Mouse (Mus musculus): ENCODE results near the gene Faap100. TPM values are rescaled to one million over a fixed set of nuclear protein-coding genes. Genes with fewer than 3 reads are reported as not detected.
"Not testable (repeated sequence)": the region's sequence is repeated elsewhere in the genome, so short reads cannot be mapped to it uniquely, and the experiment has no call there.

Gene Faap100
- total RNA-seq, 2 experiments from 2014 or later: 16.2 to 17.1 TPM

GRCm38 (mm10) chr11:120352571-120353290, 25.8 kb downstream of the Faap100 start:
- DNase-seq (ENCODE audit: extremely low spot score in 1 of 2, low spot score in 1 of 2): peak in 1 of 2 experiments; percentile 9

GRCm38 (mm10) chr11:120352093-120352350, 26.5 kb downstream of the Faap100 start:
- not testable (repeated sequence) for DNase-seq (ENCODE audit: extremely low spot score in 1 of 2, low spot score in 1 of 2)

DNA sequence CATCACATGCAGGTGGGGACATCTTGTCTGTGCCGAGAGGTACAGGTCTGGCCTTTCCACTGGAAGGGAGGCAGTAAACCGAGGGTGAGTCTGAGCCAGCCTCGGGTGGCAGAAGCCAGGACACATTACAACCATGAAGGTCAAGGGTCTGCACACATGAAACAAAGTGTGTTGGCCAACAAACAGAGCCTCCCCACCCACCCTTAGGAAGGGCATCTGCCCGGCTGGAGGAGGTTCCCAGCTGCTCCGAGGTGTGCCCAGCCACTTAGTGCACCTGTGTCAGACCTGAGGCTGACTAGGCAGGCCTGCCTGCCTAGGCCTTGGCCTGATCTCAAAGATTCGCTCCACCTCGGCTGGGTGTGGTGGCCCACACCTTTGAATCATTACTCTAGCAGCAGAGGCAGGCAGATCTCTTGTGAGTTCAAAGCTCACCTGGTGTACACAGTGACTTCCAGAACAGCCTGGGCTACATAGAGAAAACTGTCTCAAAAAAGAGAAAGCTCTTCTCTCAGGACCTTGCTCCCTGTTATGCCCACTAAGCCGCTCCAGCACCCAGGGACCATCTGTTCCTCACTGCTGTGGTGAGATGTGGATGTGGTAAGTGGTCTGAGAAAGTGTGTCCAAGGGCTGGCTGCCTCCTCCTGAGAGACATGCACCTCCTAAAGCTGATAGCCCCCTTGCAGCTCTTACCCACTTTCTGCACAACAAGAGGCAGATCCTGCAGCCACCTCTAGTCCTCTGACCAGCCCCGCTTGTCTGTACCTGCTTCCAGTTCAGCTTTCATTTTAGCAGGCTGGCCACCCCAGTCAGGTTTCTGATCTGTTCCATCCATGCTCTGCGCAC, 27.1 kb downstream of the Faap100 start:
- DNase-seq (ENCODE audit: extremely low spot score in 1 of 2, low spot score in 1 of 2): peak in 1 of 2 experiments; percentile 3

DNA sequence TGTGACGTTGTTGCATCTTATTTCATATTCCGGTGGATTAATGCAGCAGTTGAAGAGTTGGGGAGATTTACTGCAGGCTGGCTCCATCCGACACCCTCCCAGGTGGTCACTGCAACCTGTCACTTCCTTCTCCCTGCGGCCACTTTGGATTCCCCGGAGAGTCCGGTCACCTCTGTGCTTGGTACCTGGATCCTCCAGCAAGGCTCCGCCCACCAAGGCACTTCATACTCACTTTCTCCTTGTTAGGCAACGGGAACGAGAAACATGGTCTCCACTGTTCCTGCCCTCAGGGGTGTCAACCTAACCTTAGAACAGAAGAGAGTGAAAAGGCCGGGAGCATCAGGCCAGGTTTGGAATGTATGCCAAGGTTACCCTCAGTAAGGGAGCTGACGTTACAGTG, 27.9 kb downstream of the Faap100 start:
- DNase-seq (ENCODE audit: extremely low spot score in 1 of 2, low spot score in 1 of 2): peak in 1 of 2 experiments; percentile 6

DNA sequence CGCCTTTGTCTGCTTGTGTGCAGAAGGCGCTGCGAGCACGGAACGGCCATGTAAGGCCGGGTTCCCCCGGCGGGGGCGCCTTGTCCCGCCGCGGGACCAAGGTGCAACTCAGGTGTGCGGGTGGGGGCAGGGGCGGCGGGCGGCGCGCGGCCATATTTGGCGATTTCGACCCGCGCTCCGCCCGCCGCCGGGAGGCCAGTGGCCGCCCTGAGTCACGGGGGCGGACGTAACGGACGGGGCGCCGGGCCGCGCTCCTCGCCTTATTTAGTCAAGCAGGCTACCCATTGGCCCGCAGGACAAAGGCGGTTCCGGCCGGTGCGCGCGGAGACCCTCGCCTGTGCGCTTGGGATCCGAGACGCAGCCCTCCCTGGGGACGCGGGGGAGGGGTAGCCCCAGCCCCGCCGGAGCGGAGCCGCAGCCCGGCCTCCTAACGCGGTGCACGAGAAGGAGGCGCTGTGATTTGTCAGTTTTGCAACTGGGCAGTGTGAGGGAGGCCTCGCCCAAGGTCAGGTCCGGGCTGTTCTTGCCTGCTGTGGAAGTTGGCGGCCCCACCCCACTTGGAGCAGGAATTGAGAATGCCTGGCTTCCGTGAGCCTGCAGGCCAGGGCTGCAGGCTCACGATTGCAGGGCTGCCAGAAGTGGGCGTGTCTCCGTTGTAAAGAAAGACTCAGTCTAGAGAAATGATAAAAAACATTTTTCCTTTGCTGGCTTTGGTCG, 28.4 kb downstream of the Faap100 start:
- peak; percentile 61 to 67 for DNase-seq (ENCODE audit: extremely low spot score in 1 of 2, low spot score in 1 of 2)

GRCm38 (mm10) chr11:120349371-120349985, 29.1 kb downstream of the Faap100 start:
- DNase-seq (ENCODE audit: extremely low spot score in 1 of 2, low spot score in 1 of 2): peak in 1 of 2 experiments; percentile 27

DNA sequence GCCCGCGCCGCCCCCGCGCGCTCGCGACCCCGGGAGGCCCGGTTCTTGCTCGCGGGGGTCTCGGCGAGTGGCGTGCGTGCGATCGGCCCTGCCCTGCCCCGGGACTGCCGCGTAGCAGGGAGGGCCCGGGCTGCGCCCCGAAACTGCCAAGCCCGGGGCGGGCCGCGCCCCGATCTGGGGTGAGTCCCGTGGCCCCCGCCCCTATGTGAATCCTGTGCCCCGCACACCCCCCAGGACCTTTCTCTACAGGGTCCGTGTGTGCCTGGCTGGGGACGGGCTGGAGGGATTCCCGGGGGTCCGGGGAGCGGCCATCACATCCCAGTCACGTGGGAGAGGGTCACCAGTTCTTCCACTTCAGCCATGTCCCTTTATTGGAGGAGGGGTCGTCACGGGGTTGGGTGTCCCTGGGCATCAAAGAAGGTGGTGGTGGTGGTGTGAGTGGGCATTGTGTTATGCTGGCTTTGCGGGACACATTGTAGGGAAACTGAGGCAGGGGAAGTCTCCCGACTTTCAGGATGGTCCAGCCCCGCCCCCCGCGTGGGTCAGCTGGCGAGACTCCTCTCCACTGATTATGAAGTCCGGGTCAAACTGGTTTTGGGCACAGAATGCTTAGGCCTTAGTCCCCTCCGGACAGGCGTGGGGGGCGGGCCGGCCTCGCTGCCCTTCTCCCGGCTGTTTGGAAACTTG, 29.7 kb downstream of the Faap100 start:
- DNase-seq (ENCODE audit: extremely low spot score in 1 of 2, low spot score in 1 of 2): peak in 1 of 2 experiments; percentile 42

GRCm38 (mm10) chr11:120347791-120348683, 30.5 kb downstream of the Faap100 start, which contains the start of gene Actg1:
Actg1 (minus strand) TSS chr11:120348542.
- DNase-seq (ENCODE audit: extremely low spot score in 1 of 2, low spot score in 1 of 2): peak; percentile 66 to 81

DNA sequence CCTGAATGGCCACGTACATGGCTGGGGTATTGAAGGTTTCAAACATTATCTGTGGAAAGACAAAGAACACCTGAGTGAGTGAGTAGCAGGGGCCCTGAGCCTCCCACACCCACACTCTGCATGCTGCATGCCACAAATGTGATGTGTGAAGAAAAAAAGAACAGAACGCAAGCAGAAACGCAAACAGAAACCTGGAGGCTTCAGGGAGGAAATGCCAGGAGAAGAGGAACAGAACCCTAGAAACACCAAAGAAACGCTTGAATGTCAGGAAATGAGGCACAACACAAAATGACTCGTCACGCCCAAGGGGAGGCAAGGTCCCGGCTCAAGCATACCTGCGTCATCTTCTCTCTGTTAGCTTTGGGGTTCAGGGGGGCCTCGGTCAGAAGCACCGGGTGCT, 31.3 kb downstream of the Faap100 start:
- peak in 1 of 2 experiments; percentile 8 for DNase-seq (ENCODE audit: extremely low spot score in 1 of 2, low spot score in 1 of 2)

DNA sequence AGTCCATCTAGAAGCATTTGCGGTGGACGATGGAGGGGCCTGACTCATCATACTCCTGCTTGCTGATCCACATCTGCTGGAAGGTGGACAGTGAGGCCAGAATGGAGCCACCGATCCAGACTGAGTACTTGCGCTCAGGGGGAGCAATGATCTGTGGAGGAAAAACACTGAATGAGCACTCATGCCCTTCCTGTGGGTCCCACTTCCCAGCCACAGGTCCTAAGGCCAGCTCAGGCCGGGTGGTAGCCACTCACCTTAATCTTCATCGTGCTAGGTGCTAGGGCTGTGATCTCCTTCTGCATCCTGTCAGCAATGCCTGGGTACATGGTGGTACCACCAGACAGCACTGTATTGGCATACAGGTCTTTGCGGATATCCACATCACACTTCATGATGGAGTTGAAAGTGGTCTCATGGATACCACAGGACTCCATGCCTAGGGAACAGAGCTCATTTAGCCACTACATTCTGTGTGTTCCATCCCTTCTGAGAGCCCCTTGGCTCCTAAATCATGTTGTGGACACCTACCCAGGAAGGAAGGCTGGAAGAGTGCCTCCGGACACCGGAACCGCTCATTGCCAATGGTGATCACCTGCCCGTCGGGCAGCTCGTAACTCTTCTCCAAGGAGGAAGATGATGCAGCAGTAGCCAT, 32.1 kb downstream of the Faap100 start:
- peak in 1 of 2 experiments; percentile 2 for DNase-seq (ENCODE audit: extremely low spot score in 1 of 2, low spot score in 1 of 2)

- DNase-seq (ENCODE audit: extremely low spot score in 1 of 2, low spot score in 1 of 2): peak in 1 of 2 experiments; percentile 6
Observed at GRCm38 (mm10) chr11:120345067-120345681, 33.4 kb downstream of the Faap100 start.

DNA sequence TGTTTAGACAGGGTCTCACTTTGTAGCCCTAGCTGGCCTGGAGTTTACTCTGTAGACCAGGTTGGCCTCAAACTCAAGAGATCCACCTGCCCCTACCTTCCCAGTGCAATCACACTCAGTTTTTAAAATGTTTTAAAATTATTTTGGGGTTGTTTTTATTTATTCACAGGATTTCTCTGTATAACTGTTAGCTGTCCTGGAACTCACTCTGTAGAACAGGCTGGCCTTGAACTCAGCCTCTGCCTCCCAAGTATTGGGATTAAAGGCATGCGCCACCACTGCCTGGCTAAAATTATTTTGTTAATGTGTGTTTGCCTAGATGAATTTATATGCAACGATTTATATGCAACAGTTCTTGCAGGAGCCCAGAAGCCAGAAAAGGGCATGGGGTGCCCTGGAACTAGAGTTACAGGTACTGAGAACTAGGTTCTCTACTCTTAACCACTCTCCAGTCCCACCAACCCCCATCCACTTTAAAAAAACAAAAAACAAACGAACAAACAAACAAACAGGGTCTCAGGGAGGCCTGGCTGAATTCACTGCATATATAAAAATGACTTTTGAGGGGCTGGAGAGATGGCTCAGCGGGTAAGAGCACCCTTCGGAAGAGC, 34.1 kb downstream of the Faap100 start:
- no peak for DNase-seq (ENCODE audit: extremely low spot score in 1 of 2, low spot score in 1 of 2)

GRCm38 (mm10) chr11:120343519-120344309, 34.9 kb downstream of the Faap100 start:
- DNase-seq (ENCODE audit: extremely low spot score in 1 of 2, low spot score in 1 of 2): no peak

GRCm38 (mm10) chr11:120342656-120343160, 35.9 kb downstream of the Faap100 start:
- DNase-seq (ENCODE audit: extremely low spot score in 1 of 2, low spot score in 1 of 2): no peak

DNA sequence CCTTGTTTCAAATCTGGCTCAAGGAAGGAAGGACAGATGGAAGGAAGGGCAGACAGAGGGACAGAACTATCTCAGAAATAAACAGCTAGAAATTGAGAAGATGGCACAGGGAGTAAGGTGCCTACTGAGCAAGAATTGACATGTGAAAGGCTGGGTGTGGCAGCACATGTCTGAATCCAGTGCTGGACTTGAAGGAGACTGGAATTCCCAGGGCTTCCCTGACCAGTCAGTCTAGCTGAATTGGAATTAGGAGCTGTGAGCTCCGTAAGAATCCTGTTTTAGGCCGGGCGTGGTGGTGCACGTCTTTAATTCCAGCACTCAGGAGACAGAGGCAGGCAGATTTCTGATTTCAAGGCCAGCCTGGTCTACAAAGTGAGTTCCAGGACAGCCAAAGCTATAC, 36.9 kb downstream of the Faap100 start:
- DNase-seq (ENCODE audit: extremely low spot score in 1 of 2, low spot score in 1 of 2): no peak

GRCm38 (mm10) chr11:120339978-120340513, 38.5 kb downstream of the Faap100 start:
- no peak for DNase-seq (ENCODE audit: extremely low spot score in 1 of 2, low spot score in 1 of 2)

All from layer of hippocampus, postnatal 25 days (tissue).